Mouse (Mus musculus): ENCODE measurements around the gene Lhpp.

Gene Lhpp

GRCm38 (mm10) chr7:132682336-132682735 lies 71.9 kb downstream of the Lhpp start:
- DNase-seq (ENCODE audit: low spot score) = no peak

GRCm38 (mm10) chr7:132682901-132683300 lies 72.5 kb downstream of the Lhpp start:
- no peak for DNase-seq (ENCODE audit: low spot score)

- no peak for DNase-seq (ENCODE audit: low spot score)
Observed at GRCm38 (mm10) chr7:132683923-132684322, 73.5 kb downstream of the Lhpp start.

- no peak for DNase-seq (ENCODE audit: low spot score)
Observed at GRCm38 (mm10) chr7:132686515-132686914, 76.1 kb downstream of the Lhpp start.

- no peak for DNase-seq (ENCODE audit: low spot score)
Observed at GRCm38 (mm10) chr7:132687897-132688296, 77.5 kb downstream of the Lhpp start.

GRCm38 (mm10) chr7:132688721-132689120 lies 78.3 kb downstream of the Lhpp start:
- no peak for DNase-seq (ENCODE audit: low spot score)

- no peak for DNase-seq (ENCODE audit: low spot score)
Observed at GRCm38 (mm10) chr7:132689722-132690121, 79.3 kb downstream of the Lhpp start.

GRCm38 (mm10) chr7:132690716-132691472 lies 80.5 kb downstream of the Lhpp start:
- no peak for DNase-seq (ENCODE audit: low spot score)

- no peak for DNase-seq (ENCODE audit: low spot score)
Observed at GRCm38 (mm10) chr7:132692719-132693118, 82.3 kb downstream of the Lhpp start.

GRCm38 (mm10) chr7:132693561-132693960 lies 83.1 kb downstream of the Lhpp start:
- DNase-seq (ENCODE audit: low spot score) = no peak

- no peak for DNase-seq (ENCODE audit: low spot score)
Observed at GRCm38 (mm10) chr7:132697258-132697796, 86.9 kb downstream of the Lhpp start.

- no peak for DNase-seq (ENCODE audit: low spot score)
Observed at GRCm38 (mm10) chr7:132698737-132699136, 88.3 kb downstream of the Lhpp start.

GRCm38 (mm10) chr7:132699165-132699564 lies 88.7 kb downstream of the Lhpp start:
- no peak for DNase-seq (ENCODE audit: low spot score)

- DNase-seq (ENCODE audit: low spot score) = no peak
Observed at GRCm38 (mm10) chr7:132699639-132700038, 89.2 kb downstream of the Lhpp start.

- no peak for DNase-seq (ENCODE audit: low spot score)
Observed at GRCm38 (mm10) chr7:132700107-132700506, 89.7 kb downstream of the Lhpp start.

- no peak for DNase-seq (ENCODE audit: low spot score)
Observed at GRCm38 (mm10) chr7:132701412-132701811, 91.0 kb downstream of the Lhpp start.

GRCm38 (mm10) chr7:132702024-132702423 lies 91.6 kb downstream of the Lhpp start:
- DNase-seq (ENCODE audit: low spot score) = no peak

- DNase-seq (ENCODE audit: low spot score) = no peak
Observed at GRCm38 (mm10) chr7:132702492-132703070, 92.1 kb downstream of the Lhpp start.

- DNase-seq (ENCODE audit: low spot score) = no peak
Observed at GRCm38 (mm10) chr7:132703515-132704309, 93.3 kb downstream of the Lhpp start.

- no peak for DNase-seq (ENCODE audit: low spot score)
Observed at GRCm38 (mm10) chr7:132704310-132704875, 94.0 kb downstream of the Lhpp start.

- DNase-seq (ENCODE audit: low spot score) = no peak
Observed at GRCm38 (mm10) chr7:132705130-132705529, 94.7 kb downstream of the Lhpp start.

GRCm38 (mm10) chr7:132711579-132711978 lies 101.1 kb downstream of the Lhpp start:
- DNase-seq (ENCODE audit: low spot score) = no peak

Data from urinary bladder, postnatal 25 days (tissue).